Mouse (Mus musculus) liver, postnatal 0 days (tissue): ENCODE measurements at regions not wholly inside any gene's neighbourhood (a gene's known extent, or its start where the extent isn't known, plus 50 kb on each side); places are given as distances from the start of the nearest gene placed in this dataset.

Experiments
- ATAC-seq: fragments of 200-750 bp; cut with Nextera tagmentation; 2 replicates; pipeline ENCODE4 v1.8.0; 2017; ENCODE audit warnings: mild to moderate bottlenecking, moderate library complexity
- DNase-seq: peaks from one replicate; pipeline ENCODE4 v3.0.0-alpha.2; 2016
- H3K27ac ChIP-seq: fragments of 300-500 bp; sonication (generic); 2 replicates; pipeline ENCODE4 v1.5.1; 2014; ENCODE audit warnings: antibody characterized with exemption, moderate library complexity, mild to moderate bottlenecking, low read depth
- H3K27me3 ChIP-seq: fragments of 300-500 bp; sonication (generic); 2 replicates; pipeline ENCODE4 v1.6.1; 2014; ENCODE audit warnings: low read length, control low read depth, mixed read lengths; ENCODE audit not compliant: insufficient read depth
- H3K36me3 ChIP-seq: fragments of 300-500 bp; sonication (generic); replicated peaks from 2 replicates; pipeline ENCODE4 v1.6.1; 2014; ENCODE audit warnings: mild to moderate bottlenecking, control low read depth, low read length, moderate library complexity, mixed read lengths; ENCODE audit not compliant: insufficient read depth
- H3K4me1 ChIP-seq: fragments of 300-500 bp; sonication (generic); 2 replicates; pipeline ENCODE4 v1.6.1; 2014; ENCODE audit warnings: antibody characterized with exemption, mild to moderate bottlenecking, control low read depth; ENCODE audit not compliant: insufficient read depth
- H3K4me2 ChIP-seq: fragments of 300-500 bp; sonication (generic); 2 replicates; pipeline ENCODE4 v1.6.1; 2014; ENCODE audit warnings: low read depth, mild to moderate bottlenecking, low read length, moderate library complexity, mixed read lengths
- H3K4me3 ChIP-seq: fragments of 300-500 bp; sonication (generic); 2 replicates; pipeline ENCODE4 v1.5.1; 2014; ENCODE audit warnings: low read depth, low read length
- H3K9ac ChIP-seq: fragments of 300-500 bp; sonication (generic); replicated peaks from 2 replicates; pipeline ENCODE4 v1.6.1; 2014; ENCODE audit warnings: mild to moderate bottlenecking, moderate library complexity
- H3K9me3 ChIP-seq: fragments of 300-500 bp; sonication (generic); 2 replicates; pipeline ENCODE4 v1.6.1; 2016; ENCODE audit warnings: mild to moderate bottlenecking, control low read depth, low read length, mixed read lengths
- CTCF ChIP-seq: sonication (generic); IDR thresholded peaks from 2 replicates; pipeline ENCODE4 v1.5.1; 2016; ENCODE audit warnings: antibody characterized with exemption, low read depth
- EP300 ChIP-seq: IDR thresholded peaks from 2 replicates; pipeline ENCODE4 v1.6.1; 2016; ENCODE audit warnings: antibody characterized with exemption, low read depth, mild to moderate bottlenecking
- WGBS: fragments of 180-500 bp; shearing (Covaris S2); extraction: QIAGEN DNeasy Blood & Tissue Kit; methylation state at CpG from one replicate; pipeline ENCODE4 v1.1.7; 2014; ENCODE audit not compliant: insufficient replicate concordance; 5-methylcytosine and 5-hydroxymethylcytosine counted together

- ATAC-seq (no peak), DNase-seq (no peak)
- Histone ChIP-seq H3K4me1 (no peaks in the 10 kb centered on the region), H3K27ac (no peak overlapping the region), H3K36me3 (no peaks in the 10 kb centered on the region), H3K9me3 (no peaks in the 10 kb centered on the region), H3K27me3 (no peaks in the 10 kb centered on the region), H3K4me2 (no peak overlapping the region), H3K9ac (no peak overlapping the region), H3K4me3 (no peak overlapping the region)
- 81% methylated on average over 24 of the region's 24 CpGs for WGBS
- TF ChIP-seq CTCF (no peak), EP300 (no peak)
Observed at GRCm38 (mm10) chr10:111881339-111882211, 90.9 kb upstream of the Krr1 start.

- H3K27ac ChIP-seq: no peak overlapping the region
- no peak overlapping the region for H3K4me3 ChIP-seq
- no peaks in the 10 kb centered on the region for H3K9me3 ChIP-seq
- TF ChIP-seq EP300 (no peak), CTCF (no peak)
- WGBS: 82% methylated on average over 6 of the region's 6 CpGs
- no peaks in the 10 kb centered on the region for H3K36me3 ChIP-seq
- no peaks in the 10 kb centered on the region for H3K4me1 ChIP-seq
- DNase-seq (no peak), ATAC-seq (no peak)
- H3K4me2 ChIP-seq: no peak overlapping the region
- H3K9ac ChIP-seq: no peak overlapping the region
- H3K27me3 ChIP-seq: no peaks in the 10 kb centered on the region
Observed at GRCm38 (mm10) chr10:111882521-111882920, 89.9 kb upstream of the Krr1 start.

- DNase-seq (no peak), ATAC-seq (no peak)
- Histone ChIP-seq H3K4me1 (no peaks in the 10 kb centered on the region), H3K9ac (no peak overlapping the region), H3K4me2 (no peak overlapping the region), H3K4me3 (no peak overlapping the region), H3K9me3 (no peaks in the 10 kb centered on the region), H3K27ac (no peak overlapping the region), H3K27me3 (no peaks in the 10 kb centered on the region), H3K36me3 (no peaks in the 10 kb centered on the region)
- TF ChIP-seq CTCF (no peak), EP300 (no peak)
- 79% methylated on average over 4 of the region's 4 CpGs for WGBS
Observed at GRCm38 (mm10) chr10:111884701-111885100, 87.8 kb upstream of the Krr1 start.

GRCm38 (mm10) chr10:111889111-111889510 is 83.4 kb upstream of the Krr1 start:
- DNase-seq: no peak
- no peak for ATAC-seq
- H3K27ac ChIP-seq: no peak overlapping the region
- H3K27me3 ChIP-seq: no peaks in the 10 kb centered on the region
- no peak for TF ChIP-seq EP300
- no peak for TF ChIP-seq CTCF
- no peaks in the 10 kb centered on the region for H3K4me1 ChIP-seq
- no peak overlapping the region for H3K4me3 ChIP-seq
- no peak overlapping the region for H3K4me2 ChIP-seq
- no peak overlapping the region for H3K9ac ChIP-seq
- no peaks in the 10 kb centered on the region for H3K9me3 ChIP-seq
- no peaks in the 10 kb centered on the region for H3K36me3 ChIP-seq
- WGBS: 80% methylated on average over 5 of the region's 5 CpGs

GRCm38 (mm10) chr10:111893489-111893888 is 79.0 kb upstream of the Krr1 start:
- no peaks in the 10 kb centered on the region for H3K36me3 ChIP-seq
- no peak for TF ChIP-seq EP300
- TF ChIP-seq CTCF: no peak
- ATAC-seq (no peak), DNase-seq (no peak)
- H3K9me3 ChIP-seq: no peaks in the 10 kb centered on the region
- H3K4me2 ChIP-seq: no peak overlapping the region
- no peaks in the 10 kb centered on the region for H3K4me1 ChIP-seq
- H3K27me3 ChIP-seq: no peaks in the 10 kb centered on the region
- H3K4me3 ChIP-seq: no peak overlapping the region
- no peak overlapping the region for H3K9ac ChIP-seq
- no peak overlapping the region for H3K27ac ChIP-seq
- 82% methylated on average over 5 of the region's 5 CpGs for WGBS

- Histone ChIP-seq H3K9me3 (no peaks in the 10 kb centered on the region), H3K27ac (no peak overlapping the region), H3K27me3 (no peaks in the 10 kb centered on the region), H3K4me2 (no peak overlapping the region), H3K4me3 (no peak overlapping the region), H3K4me1 (no peaks in the 10 kb centered on the region), H3K9ac (no peak overlapping the region), H3K36me3 (no peaks in the 10 kb centered on the region)
- TF ChIP-seq EP300: no peak
- no peak for TF ChIP-seq CTCF
- DNase-seq (no peak), ATAC-seq (no peak)
- 76% methylated on average over 8 of the region's 8 CpGs for WGBS
Observed at GRCm38 (mm10) chr10:111893941-111894340, 78.5 kb upstream of the Krr1 start.
